Mouse (Mus musculus) leukemia stem cell, adult 10-12 weeks (primary cell): Measurements from ENCODE around the gene Strc. TPM values are rescaled to one million over a fixed set of nuclear protein-coding genes. Genes with fewer than 3 reads are reported as not detected.

Experiments
- polyA plus RNA-seq: library from polyadenylated mRNA; stranded (reverse); fragments of >175 nt; gene quantifications from 2 replicates; pipeline ENCODE4 v1.2.3, GENCODE M21; 2012; ENCODE audit warnings: low replicate concordance

The Strc gene
- polyA plus RNA-seq: not detected in 2 replicates

GRCm38 (mm10) chr2:121386961-121387575, at the start of gene Strc:
TSS of gene Strc (minus strand) at chr2:121387168.

GRCm38 (mm10) chr2:121413387-121414042, 26.5 kb upstream of the Strc start, which contains the start of the genes Pdia3 and Catsper2:
TSS of gene Pdia3 (plus strand) at chr2:121413775.
TSS of gene Catsper2 (minus strand) at chr2:121413792.

GRCm38 (mm10) chr2:121357494-121357893, 29.5 kb downstream of the Strc start, which contains the start of gene Ckmt1:
TSS of gene Ckmt1 (plus strand) at chr2:121357714.

DNA sequence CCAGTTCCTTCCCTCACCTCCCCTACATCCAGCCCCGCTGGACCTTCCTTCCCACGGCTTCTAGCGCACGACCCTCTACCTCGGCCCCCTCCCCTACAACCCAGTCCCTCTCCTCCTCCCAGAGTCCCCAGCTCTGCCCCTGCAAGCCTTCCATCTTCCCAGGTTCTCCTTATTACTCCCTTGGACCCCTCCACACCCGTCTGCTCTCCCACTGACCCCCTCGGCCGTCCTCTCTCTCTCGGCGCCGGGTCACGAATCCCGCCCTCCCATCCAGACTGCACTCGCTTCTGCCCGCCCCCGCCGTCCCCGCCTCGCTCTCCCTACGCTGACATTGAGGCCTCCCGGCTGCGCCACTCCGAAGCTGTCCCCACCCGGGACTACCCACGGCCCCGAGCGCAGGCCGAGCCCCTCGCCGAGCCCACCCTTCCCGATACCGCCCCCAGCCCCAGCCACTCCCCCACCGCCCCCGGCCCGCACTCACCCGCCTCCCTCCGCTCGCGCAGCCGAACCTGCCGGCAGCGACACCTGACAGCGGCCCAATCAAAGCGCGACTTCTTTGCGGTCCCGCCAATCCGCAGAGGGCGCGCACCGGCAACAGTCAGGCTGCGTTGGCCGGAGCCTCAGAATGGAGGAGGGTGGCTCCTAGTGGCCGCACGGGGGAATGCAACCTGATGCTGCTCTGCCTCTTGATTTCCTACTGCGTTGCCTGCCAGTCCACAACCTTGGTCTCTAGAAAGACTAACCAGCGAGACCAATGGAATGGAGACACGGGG, 32.0 kb downstream of the Strc start, which contains the start of gene Ppip5k1:
Gene Ppip5k1, minus strand, starts transcription at position 577 of the 773 bp plus-strand sequence.

Other genes with a start within 250 kb of the Strc start
- gene Adal, start 246.7 kb downstream of the Strc start, polyA plus RNA-seq: 2.4 and 3.2 TPM in 2 replicates
- gene Lcmt2, start 246.5 kb downstream of the Strc start, polyA plus RNA-seq: 11.7 and 13.5 TPM in 2 replicates
- 4.2 and 28.8 TPM in 2 replicates for gene Tubgcp4, start 216.5 kb downstream of the Strc start, polyA plus RNA-seq
- 12.7 and 13.2 TPM in 2 replicates for gene Zscan29, start 216.0 kb downstream of the Strc start, polyA plus RNA-seq
- 7.3 and 7.4 TPM in 2 replicates for gene Trp53bp1, start 115.8 kb downstream of the Strc start, polyA plus RNA-seq
- gene Map1a, start 97.6 kb downstream of the Strc start, polyA plus RNA-seq: 2.3 and 2.7 TPM in 2 replicates
- gene Ppip5k1, start 31.8 kb downstream of the Strc start, polyA plus RNA-seq: 5.3 and 6.3 TPM in 2 replicates
- not detected in 2 replicates for gene Ckmt1, start 29.5 kb downstream of the Strc start, polyA plus RNA-seq
- 1,200 and 1,371 TPM in 2 replicates for gene Pdia3, start 26.6 kb upstream of the Strc start, polyA plus RNA-seq
- 0.23 and 0.27 TPM in 2 replicates for gene Catsper2, start 26.6 kb upstream of the Strc start, polyA plus RNA-seq
- 0.35 and 2.2 TPM in 2 replicates for gene Ell3, start 57.1 kb upstream of the Strc start, polyA plus RNA-seq
- gene Serf2, start 62.0 kb upstream of the Strc start, polyA plus RNA-seq: 84.7 and 137 TPM in 2 replicates
- gene Hypk, start 66.1 kb upstream of the Strc start, polyA plus RNA-seq: 6.8 and 26.9 TPM in 2 replicates
- 0.08 TPM in 1 of 2 replicates, not detected in the other for gene Serinc4, start 69.6 kb upstream of the Strc start, polyA plus RNA-seq
- gene Mfap1b, start 86.9 kb upstream of the Strc start, polyA plus RNA-seq: 0.90 and 2.2 TPM in 2 replicates
- gene Mfap1a, start 119.5 kb upstream of the Strc start, polyA plus RNA-seq: 0.27 and 3.3 TPM in 2 replicates
- 0.62 and 1.0 TPM in 2 replicates for gene Wdr76, start 119.6 kb upstream of the Strc start, polyA plus RNA-seq